Mouse (Mus musculus) right cerebral cortex, postnatal 36 days (tissue): Measurements from ENCODE around the gene Ppef1.

Source experiments
- DNase-seq, 2 experiments: peaks; one replicate each; pipeline ENCODE4 v3.0.0; 2022; ENCODE audit warnings: low spot score in 2 of 2, mixed read lengths in 1 of 2

Ppef1 gene

GRCm38 (mm10) chrX:160598562-160599458 is 136.8 kb downstream of the Ppef1 start:
- peak in 1 of 2 experiments; percentile 30 for DNase-seq

- DNase-seq, result no peak
Observed at GRCm38 (mm10) chrX:160598055-160598454, 137.5 kb downstream of the Ppef1 start.

- DNase-seq, result peak in 1 of 2 experiments; percentile 51
Observed at GRCm38 (mm10) chrX:160592933-160593332, 142.6 kb downstream of the Ppef1 start.

GRCm38 (mm10) chrX:160590147-160590546 is 145.4 kb downstream of the Ppef1 start:
- DNase-seq, result no peak

- DNase-seq, result peak in 1 of 2 experiments; percentile 43
Observed at GRCm38 (mm10) chrX:160588523-160588922, 147.0 kb downstream of the Ppef1 start.

GRCm38 (mm10) chrX:160585110-160585509 is 150.5 kb downstream of the Ppef1 start:
- no peak for DNase-seq

DNA sequence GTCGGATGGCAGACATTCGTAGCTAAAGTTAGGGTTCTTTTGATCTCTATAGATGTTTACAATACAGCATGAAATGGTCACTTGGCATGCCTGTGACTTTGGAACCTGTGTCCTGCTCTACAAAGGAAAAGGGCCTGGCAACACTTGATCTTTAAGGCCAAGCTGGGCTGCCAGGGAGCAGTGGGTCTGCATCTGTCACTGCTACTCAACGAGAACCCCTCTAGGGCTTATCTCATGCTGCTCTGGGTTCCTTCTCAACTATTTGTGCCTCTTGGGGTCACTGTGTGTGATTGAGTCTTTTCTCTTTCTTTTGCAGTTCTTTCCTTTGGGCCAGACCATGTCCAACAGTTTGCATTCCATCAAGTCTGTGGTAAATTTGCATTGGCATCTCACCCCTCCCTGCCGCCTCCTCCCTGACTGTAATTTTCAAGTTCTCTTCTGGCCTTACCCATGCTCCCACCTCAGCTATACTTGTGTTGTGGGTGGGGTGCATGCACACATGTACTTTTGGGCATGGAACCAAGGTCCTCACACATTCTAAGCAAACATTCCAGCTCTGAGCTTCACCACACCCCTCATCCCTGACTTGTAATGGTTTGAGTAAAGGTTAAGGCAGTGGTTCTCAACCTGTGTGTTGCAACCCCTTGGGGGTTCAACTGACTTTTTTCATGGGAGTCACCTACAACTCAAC is 151.3 kb downstream of the Ppef1 start:
- no peak for DNase-seq

GRCm38 (mm10) chrX:160583589-160583988 is 152.0 kb downstream of the Ppef1 start:
- DNase-seq, result no peak
